Mouse (Mus musculus) CD8-positive naive resting alpha-beta T cell, adult 57 days (primary cell): ENCODE measurements around the gene Tor1aip2. TPM values are rescaled to one million over a fixed set of nuclear protein-coding genes. Genes with fewer than 3 reads are reported as not detected.

Experiments used
- total RNA-seq: library from RNA; stranded (reverse); gene quantifications from one replicate; pipeline ENCODE4 v1.2.4, GENCODE M21; 2023

Gene Tor1aip2
- 87.5 TPM for total RNA-seq

GRCm38 (mm10) chr1:156035269-156035929 lies at the start of gene Tor1aip2:
Gene Tor1aip2 (plus strand): TSS chr1:156035403.

GRCm38 (mm10) chr1:156035930-156036737 lies 931 bp downstream of the Tor1aip2 start, which contains the start of gene Tor1aip1:
Gene Tor1aip1 (minus strand): TSS chr1:156036480.

Other genes with a start within 250 kb of the Tor1aip2 start
- gene Qsox1, start 222.5 kb upstream of the Tor1aip2 start, total RNA-seq = 42.1 TPM
- 72.8 TPM for gene Cep350, start 62.1 kb upstream of the Tor1aip2 start, total RNA-seq
- gene Tor1aip1, start 1.1 kb downstream of the Tor1aip2 start, total RNA-seq = 88.3 TPM
- not detected for gene Fam163a, start 169.6 kb downstream of the Tor1aip2 start, total RNA-seq